Mouse (Mus musculus) cerebellum, postnatal 25 days (tissue): ENCODE results near the gene Pacsin1.

Source experiments
- DNase-seq, 2 experiments: peaks; one replicate each; pipeline ENCODE4 v3.0.0; 2021; ENCODE audit warnings: mixed read lengths in 2 of 2

The Pacsin1 gene

GRCm38 (mm10) chr17:27725412-27725811 lies 70.1 kb downstream of the Pacsin1 start:
- DNase-seq, result no peak

GRCm38 (mm10) chr17:27726527-27726926 lies 71.2 kb downstream of the Pacsin1 start:
- no peak for DNase-seq

GRCm38 (mm10) chr17:27728770-27729169 lies 73.5 kb downstream of the Pacsin1 start, which contains the start of gene Spdef:
TSS of gene Spdef (minus strand) at chr17:27728955.
- DNase-seq, result no peak

- peak in 1 of 2 experiments; percentile 41 for DNase-seq
Observed at GRCm38 (mm10) chr17:27732152-27732551, 76.8 kb downstream of the Pacsin1 start.

GRCm38 (mm10) chr17:27732694-27733093 lies 77.4 kb downstream of the Pacsin1 start:
- DNase-seq, result no peak

GRCm38 (mm10) chr17:27734344-27735073 lies 79.2 kb downstream of the Pacsin1 start:
- DNase-seq, result no peak

GRCm38 (mm10) chr17:27740961-27741360 lies 85.7 kb downstream of the Pacsin1 start:
- DNase-seq, result peak; percentile 66 to 77

- DNase-seq, result no peak
Observed at GRCm38 (mm10) chr17:27746446-27746845, 91.1 kb downstream of the Pacsin1 start.

GRCm38 (mm10) chr17:27748123-27748522 lies 92.8 kb downstream of the Pacsin1 start:
- DNase-seq, result no peak

- DNase-seq, result no peak
Observed at GRCm38 (mm10) chr17:27750451-27750942, 95.2 kb downstream of the Pacsin1 start.

GRCm38 (mm10) chr17:27751314-27752202 lies 96.2 kb downstream of the Pacsin1 start:
- DNase-seq, result peak; percentile 61 to 65

- peak in 1 of 2 experiments; percentile 25 for DNase-seq
Observed at GRCm38 (mm10) chr17:27760169-27760568, 104.9 kb downstream of the Pacsin1 start.
